Mouse (Mus musculus): ENCODE measurements around the gene Lrrc23. TPM values are rescaled to one million over a fixed set of nuclear protein-coding genes. Genes with fewer than 3 reads are reported as not detected.

Gene Lrrc23
- polyA plus RNA-seq, 1 experiment from 2014 or later, result 0.45 TPM

GRCm38 (mm10) chr6:124739231-124739796 is 40.2 kb downstream of the Lrrc23 start:
- H3K36me3 ChIP-seq (ENCODE audit: control insufficient read depth, insufficient read depth, low read length), result peaks cover 18% of the 10 kb centered on the region
- H3K27me3 ChIP-seq (replicated peaks; ENCODE audit: control insufficient read depth, insufficient read depth, low read length), result no peaks in the 10 kb centered on the region
- H3K9me3 ChIP-seq (ENCODE audit: control insufficient read depth, low read length), result no peaks in the 10 kb centered on the region
- H3K4me2 ChIP-seq (ENCODE audit: low read length), result peak overlapping the region; percentile 71
- DNase-seq (ENCODE audit: low spot score), result no peak
- WGBS, result 83% methylated on average over 10 of the region's 10 CpGs
- no peak for ATAC-seq (replicated peaks; ENCODE audit: low FRiP score, low TSS enrichment, low read depth)
- H3K27ac ChIP-seq (ENCODE audit: low read depth), result peak overlapping the region; percentile 6; the same call in 1 of the 2 replicates
- no peak overlapping the region for H3K9ac ChIP-seq (ENCODE audit: low read length)
- peak overlapping the region; percentile 59; the same call in 1 of the 2 replicates for H3K4me3 ChIP-seq (ENCODE audit: low read depth, low read length)
- H3K4me1 ChIP-seq (replicated peaks; ENCODE audit: control insufficient read depth, insufficient read depth, low read length), result peaks cover 27% of the 10 kb centered on the region

GRCm38 (mm10) chr6:124738511-124739023 is 41.0 kb downstream of the Lrrc23 start, which contains the start of gene Ptpn6:
TSS of gene Ptpn6 (minus strand) at chr6:124738714.
- peak within 1 kb of the TSS; percentile 71; the same call in 1 of the 2 replicates for H3K4me2 ChIP-seq (ENCODE audit: low read length)
- H3K4me1 ChIP-seq (replicated peaks; ENCODE audit: control insufficient read depth, insufficient read depth, low read length), result peaks cover 27% of the 10 kb centered on the region
- no peaks in the 10 kb centered on the region for H3K9me3 ChIP-seq (ENCODE audit: control insufficient read depth, low read length)
- no peaks in the 10 kb centered on the region for H3K27me3 ChIP-seq (replicated peaks; ENCODE audit: control insufficient read depth, insufficient read depth, low read length)
- 15% methylated on average over 15 of the region's 15 CpGs for WGBS
- H3K27ac ChIP-seq (ENCODE audit: low read depth), result peak within 1 kb of the TSS; percentile 6; the same call in 1 of the 2 replicates
- DNase-seq (ENCODE audit: low spot score) (peak; percentile 80), ATAC-seq (replicated peaks; ENCODE audit: low FRiP score, low TSS enrichment, low read depth) (peak; percentile 77)
- peak within 1 kb of the TSS; percentile 31; the same call in 1 of the 2 replicates for H3K9ac ChIP-seq (ENCODE audit: low read length)
- no peak within 1 kb of the TSS for H3K4me3 ChIP-seq (ENCODE audit: low read depth, low read length)
- H3K36me3 ChIP-seq (ENCODE audit: control insufficient read depth, insufficient read depth, low read length), result peaks cover 12% of the 10 kb centered on the region

GRCm38 (mm10) chr6:124737040-124737439 is 42.5 kb downstream of the Lrrc23 start:
- Histone ChIP-seq H3K27me3 (replicated peaks; ENCODE audit: control insufficient read depth, insufficient read depth, low read length) (no peaks in the 10 kb centered on the region), H3K4me3 (ENCODE audit: low read depth, low read length) (no peak overlapping the region), H3K9ac (ENCODE audit: low read length) (no peak overlapping the region), H3K36me3 (ENCODE audit: control insufficient read depth, insufficient read depth, low read length) (no peaks in the 10 kb centered on the region), H3K4me1 (replicated peaks; ENCODE audit: control insufficient read depth, insufficient read depth, low read length) (peaks cover 26% of the 10 kb centered on the region), H3K9me3 (ENCODE audit: control insufficient read depth, low read length) (no peaks in the 10 kb centered on the region), H3K4me2 (ENCODE audit: low read length) (no peak overlapping the region), H3K27ac (ENCODE audit: low read depth) (no peak overlapping the region)
- ATAC-seq (replicated peaks; ENCODE audit: low FRiP score, low TSS enrichment, low read depth) (no peak), DNase-seq (ENCODE audit: low spot score) (no peak)
- WGBS, result 90% methylated on average over 11 of the region's 11 CpGs

GRCm38 (mm10) chr6:124734417-124734816 is 45.1 kb downstream of the Lrrc23 start:
- H3K9me3 ChIP-seq (ENCODE audit: control insufficient read depth, low read length), result no peaks in the 10 kb centered on the region
- H3K27ac ChIP-seq (ENCODE audit: low read depth), result no peak overlapping the region
- no peak overlapping the region for H3K9ac ChIP-seq (ENCODE audit: low read length)
- DNase-seq (ENCODE audit: low spot score), result no peak
- no peak for ATAC-seq (replicated peaks; ENCODE audit: low FRiP score, low TSS enrichment, low read depth)
- WGBS, result 95% methylated on average over 3 of the region's 3 CpGs
- H3K27me3 ChIP-seq (replicated peaks; ENCODE audit: control insufficient read depth, insufficient read depth, low read length), result no peaks in the 10 kb centered on the region
- H3K4me2 ChIP-seq (ENCODE audit: low read length), result no peak overlapping the region
- H3K36me3 ChIP-seq (ENCODE audit: control insufficient read depth, insufficient read depth, low read length), result no peaks in the 10 kb centered on the region
- H3K4me3 ChIP-seq (ENCODE audit: low read depth, low read length), result no peak overlapping the region
- H3K4me1 ChIP-seq (replicated peaks; ENCODE audit: control insufficient read depth, insufficient read depth, low read length), result peaks cover 12% of the 10 kb centered on the region; the same call in 1 of the 2 replicates

- no peaks in the 10 kb centered on the region for H3K4me1 ChIP-seq (replicated peaks; ENCODE audit: control insufficient read depth, insufficient read depth, low read length)
- no peak for DNase-seq (ENCODE audit: low spot score)
- no peaks in the 10 kb centered on the region for H3K27me3 ChIP-seq (replicated peaks; ENCODE audit: control insufficient read depth, insufficient read depth, low read length)
- H3K4me2 ChIP-seq (ENCODE audit: low read length), result no peak overlapping the region
- WGBS, result 55% methylated on average over 19 of the region's 19 CpGs
- no peaks in the 10 kb centered on the region for H3K9me3 ChIP-seq (ENCODE audit: control insufficient read depth, low read length)
- peak; percentile 12; the same call in 1 of the 2 replicates for ATAC-seq (replicated peaks; ENCODE audit: low FRiP score, low TSS enrichment, low read depth)
- no peak overlapping the region for H3K9ac ChIP-seq (ENCODE audit: low read length)
- no peak overlapping the region for H3K27ac ChIP-seq (ENCODE audit: low read depth)
- H3K4me3 ChIP-seq (ENCODE audit: low read depth, low read length), result no peak overlapping the region
- no peaks in the 10 kb centered on the region for H3K36me3 ChIP-seq (ENCODE audit: control insufficient read depth, insufficient read depth, low read length)
These were observed 46.8 kb downstream of the Lrrc23 start for GRCm38 (mm10) chr6:124732476-124733370.

GRCm38 (mm10) chr6:124731038-124731437 is 48.5 kb downstream of the Lrrc23 start:
- Histone ChIP-seq H3K27ac (ENCODE audit: low read depth) (no peak overlapping the region), H3K27me3 (replicated peaks; ENCODE audit: control insufficient read depth, insufficient read depth, low read length) (no peaks in the 10 kb centered on the region), H3K9me3 (ENCODE audit: control insufficient read depth, low read length) (no peaks in the 10 kb centered on the region), H3K4me2 (ENCODE audit: low read length) (no peak overlapping the region), H3K4me3 (ENCODE audit: low read depth, low read length) (no peak overlapping the region), H3K36me3 (ENCODE audit: control insufficient read depth, insufficient read depth, low read length) (no peaks in the 10 kb centered on the region), H3K4me1 (replicated peaks; ENCODE audit: control insufficient read depth, insufficient read depth, low read length) (no peaks in the 10 kb centered on the region), H3K9ac (ENCODE audit: low read length) (no peak overlapping the region)
- 80% methylated on average over 7 of the region's 7 CpGs for WGBS
- no peak for DNase-seq (ENCODE audit: low spot score)
- no peak for ATAC-seq (replicated peaks; ENCODE audit: low FRiP score, low TSS enrichment, low read depth)

GRCm38 (mm10) chr6:124729850-124730705 is 49.4 kb downstream of the Lrrc23 start:
- Histone ChIP-seq H3K4me3 (ENCODE audit: low read depth, low read length) (no peak overlapping the region), H3K36me3 (ENCODE audit: control insufficient read depth, insufficient read depth, low read length) (no peaks in the 10 kb centered on the region), H3K4me1 (replicated peaks; ENCODE audit: control insufficient read depth, insufficient read depth, low read length) (no peaks in the 10 kb centered on the region), H3K27me3 (replicated peaks; ENCODE audit: control insufficient read depth, insufficient read depth, low read length) (no peaks in the 10 kb centered on the region), H3K27ac (ENCODE audit: low read depth) (no peak overlapping the region), H3K4me2 (ENCODE audit: low read length) (no peak overlapping the region), H3K9ac (ENCODE audit: low read length) (no peak overlapping the region), H3K9me3 (ENCODE audit: control insufficient read depth, low read length) (no peaks in the 10 kb centered on the region)
- ATAC-seq (replicated peaks; ENCODE audit: low FRiP score, low TSS enrichment, low read depth), result no peak
- 85% methylated on average over 8 of the region's 8 CpGs for WGBS
- DNase-seq (ENCODE audit: low spot score), result no peak

- no peaks in the 10 kb centered on the region for H3K27me3 ChIP-seq (replicated peaks; ENCODE audit: control insufficient read depth, insufficient read depth, low read length)
- no peak overlapping the region for H3K4me2 ChIP-seq (ENCODE audit: low read length)
- H3K9ac ChIP-seq (ENCODE audit: low read length), result no peak overlapping the region
- no peak for ATAC-seq (replicated peaks; ENCODE audit: low FRiP score, low TSS enrichment, low read depth)
- H3K27ac ChIP-seq (ENCODE audit: low read depth), result no peak overlapping the region
- no peak for DNase-seq (ENCODE audit: low spot score)
- H3K4me3 ChIP-seq (ENCODE audit: low read depth, low read length), result no peak overlapping the region
- H3K9me3 ChIP-seq (ENCODE audit: control insufficient read depth, low read length), result no peaks in the 10 kb centered on the region
- no peaks in the 10 kb centered on the region for H3K36me3 ChIP-seq (ENCODE audit: control insufficient read depth, insufficient read depth, low read length)
- 87% methylated on average over 10 of the region's 10 CpGs for WGBS
- no peaks in the 10 kb centered on the region for H3K4me1 ChIP-seq (replicated peaks; ENCODE audit: control insufficient read depth, insufficient read depth, low read length)
These were observed 50.9 kb downstream of the Lrrc23 start for GRCm38 (mm10) chr6:124728621-124729020.

Measured in intestine, embryonic 14.5 days (tissue).